Mouse (Mus musculus) gastrocnemius, postnatal 36 days (tissue): ENCODE results near the gene Svip. TPM values are rescaled to one million over a fixed set of nuclear protein-coding genes. Genes with fewer than 3 reads are reported as not detected.
A peak's percentile ranks its signal among the peaks of the same experiment; 100 is the strongest.

Experiments
- DNase-seq, 2 experiments: peaks; one replicate each; pipeline ENCODE4 v3.0.0; 2022
- intact Hi-C: fragments of 180-260 bp; cut with DNase I; formaldehyde crosslinking; loops from one replicate; pipeline ENCODE4 v1.15.1; 2025
- long read RNA-seq, 2 experiments: library from polyadenylated mRNA; stranded (forward); transcript quantifications; one replicate each; pipeline ENCODE4 v2.0.0; 2021
- total RNA-seq, 2 experiments: library from RNA; stranded (reverse); gene quantifications; 2 replicates each; pipeline ENCODE4 v1.2.3; 2021

Svip gene
- 10 to 100 TPM; 13.8 to 17.7 TPM for total RNA-seq
- long read RNA-seq, experiment 1, transcript Svip-201 (4 exons, 3,053 nt), result major isoform, 24 of 27 reads
- long read RNA-seq, experiment 1, partial matches to known transcripts, result 0 of 27 reads
- long read RNA-seq, experiment 1, other reads (novel, unspliced or antisense), result 3 of 27 reads
- long read RNA-seq, experiment 2, transcript Svip-201 (4 exons, 3,053 nt), result major isoform, 36 of 39 reads
- long read RNA-seq, experiment 2, partial matches to known transcripts, result 1 of 39 reads
- long read RNA-seq, experiment 2, other reads (novel, unspliced or antisense), result 2 of 39 reads

DNA sequence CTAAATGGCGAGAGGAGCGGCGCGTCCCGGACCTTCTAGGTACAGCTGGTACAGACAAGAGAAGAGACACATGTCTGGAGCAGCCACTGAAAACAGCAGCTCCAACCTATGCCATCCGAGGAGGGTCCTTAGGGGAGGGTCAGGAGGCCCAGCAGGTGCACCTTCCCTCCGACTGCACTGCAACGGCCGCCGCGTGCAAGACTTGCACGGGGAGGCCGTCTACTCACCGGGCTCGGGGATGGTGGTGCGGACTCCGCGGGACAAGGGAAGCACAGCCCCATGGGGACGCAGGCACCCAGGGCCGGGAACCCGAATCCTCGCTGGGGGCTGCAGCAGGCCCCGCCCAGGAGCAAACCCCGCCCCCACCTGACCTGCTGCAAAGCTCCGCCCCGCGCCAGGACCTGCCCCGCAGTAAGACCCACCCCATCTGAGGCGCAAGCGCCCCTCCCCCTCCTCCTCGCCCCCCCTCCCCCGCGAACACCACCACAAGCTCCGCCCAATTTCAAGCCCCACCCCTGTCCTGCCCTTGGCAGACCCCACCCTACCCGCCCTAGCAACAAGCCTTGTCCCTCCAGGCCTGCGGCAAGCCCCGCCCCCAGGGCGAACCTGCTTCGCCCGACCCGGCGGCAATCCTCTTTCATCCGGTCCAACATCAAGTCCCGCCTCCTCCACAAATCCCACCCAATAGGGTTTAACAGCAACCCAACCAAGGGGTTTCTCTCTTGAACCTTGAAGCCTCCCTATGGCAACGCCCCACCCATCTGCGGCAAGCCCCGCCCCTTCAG is at the start of gene Svip:
Gene Svip, minus strand, starts transcription at position 508 of the 785 bp plus-strand sequence.
- intact Hi-C loops, result no loop called here
- DNase-seq, result peak; percentile 58 to 81

DNA sequence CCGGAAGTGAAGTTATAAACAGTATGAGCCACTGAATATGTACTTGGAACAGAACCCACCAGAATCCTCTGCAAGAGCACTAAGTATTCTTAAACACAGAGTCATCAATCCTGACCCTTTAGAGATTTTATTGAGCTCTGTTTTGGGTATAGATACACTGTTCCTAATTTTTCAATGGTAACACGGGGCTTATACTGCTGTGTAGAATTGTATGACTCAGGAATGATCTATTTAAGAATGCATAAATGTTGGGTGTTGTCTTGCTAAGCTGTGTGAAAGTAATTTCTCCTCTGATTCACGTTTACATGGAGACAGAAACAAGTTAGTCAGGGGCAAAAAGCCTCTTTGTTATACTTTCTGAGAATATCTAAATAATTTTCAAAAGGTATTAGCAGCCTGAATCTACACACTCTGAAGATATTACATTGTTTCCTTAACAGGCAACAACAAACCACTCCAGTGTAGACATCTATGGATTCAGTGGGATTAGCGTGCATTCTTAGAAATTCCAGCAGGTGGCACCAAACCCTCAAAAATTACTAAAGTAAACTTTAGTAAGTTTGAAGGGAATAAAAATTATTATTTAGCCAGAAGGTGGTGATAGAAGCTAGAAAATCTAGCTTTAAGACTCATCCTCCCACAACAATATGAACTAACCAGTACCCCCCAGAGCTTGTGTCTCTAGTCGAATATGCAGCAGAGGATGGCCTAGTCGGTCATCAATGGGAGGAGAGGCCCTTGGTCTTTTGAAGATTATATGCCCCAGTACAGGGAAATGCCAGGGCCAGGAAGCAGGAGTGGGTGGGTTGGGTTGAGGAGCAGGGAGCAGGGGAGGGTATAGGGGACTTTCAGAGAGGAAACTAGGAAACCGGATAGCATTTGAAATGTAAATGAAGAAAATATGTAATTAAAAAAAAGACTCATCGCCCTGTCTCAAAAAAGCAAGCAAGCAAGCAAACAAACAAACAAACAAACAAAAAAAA is 32.1 kb upstream of the Svip start:
- DNase-seq, result no peak
- intact Hi-C loops, result no loop called here

- intact Hi-C loops, result no loop called here
- DNase-seq, result no peak
Observed at GRCm38 (mm10) chr7:52024050-52024626, 18.3 kb upstream of the Svip start.

DNA sequence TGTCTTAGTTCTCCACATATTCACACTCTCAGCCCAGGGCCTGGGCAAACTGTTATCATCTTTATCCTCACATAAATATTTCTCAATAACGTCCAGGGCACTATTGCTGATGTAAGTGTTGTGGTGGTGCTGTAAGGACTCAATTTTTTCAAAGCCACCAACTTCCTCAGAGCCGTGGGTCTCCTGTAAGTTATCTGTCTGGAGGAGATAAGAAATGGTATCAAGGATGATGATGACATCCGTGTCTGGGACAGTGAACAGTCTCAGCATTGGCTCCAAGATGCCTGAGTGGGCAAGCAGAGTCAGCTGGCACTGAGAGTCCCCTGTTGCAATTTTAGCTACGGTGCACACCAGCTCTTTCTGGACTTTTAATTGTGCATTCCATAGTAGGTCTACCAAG is 16.2 kb upstream of the Svip start:
- no peak for DNase-seq
- intact Hi-C loops, result no loop called here

GRCm38 (mm10) chr7:52015628-52016027 is 9.8 kb upstream of the Svip start, which contains the start of gene 1700015G11Rik:
TSS of gene 1700015G11Rik (minus strand) at chr7:52015728.
- DNase-seq, result no peak
- intact Hi-C loops, result no loop called here

DNA sequence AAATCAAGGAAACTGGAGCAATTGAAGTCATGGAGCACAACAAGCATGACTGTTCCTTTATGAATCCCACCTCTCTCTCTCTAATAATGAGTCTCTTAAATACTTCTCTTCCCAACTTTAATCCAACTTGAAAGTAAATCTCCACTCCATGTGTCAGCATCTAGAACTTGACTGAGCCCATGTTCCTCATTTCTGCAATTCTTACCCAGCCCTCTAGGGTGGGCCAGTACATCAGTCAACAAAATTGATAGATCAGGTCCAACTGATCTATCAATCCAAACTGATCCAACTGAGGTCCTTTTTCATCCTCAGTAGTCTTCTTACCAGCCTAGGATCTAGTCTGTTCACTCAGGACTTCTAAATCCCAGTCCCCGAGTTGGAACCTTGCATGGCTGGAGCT is 9.4 kb upstream of the Svip start:
- no peak for DNase-seq
- intact Hi-C loops, result no loop called here

GRCm38 (mm10) chr7:52013457-52013856 is 7.6 kb upstream of the Svip start:
- DNase-seq, result no peak
- intact Hi-C loops, result no loop called here

DNA sequence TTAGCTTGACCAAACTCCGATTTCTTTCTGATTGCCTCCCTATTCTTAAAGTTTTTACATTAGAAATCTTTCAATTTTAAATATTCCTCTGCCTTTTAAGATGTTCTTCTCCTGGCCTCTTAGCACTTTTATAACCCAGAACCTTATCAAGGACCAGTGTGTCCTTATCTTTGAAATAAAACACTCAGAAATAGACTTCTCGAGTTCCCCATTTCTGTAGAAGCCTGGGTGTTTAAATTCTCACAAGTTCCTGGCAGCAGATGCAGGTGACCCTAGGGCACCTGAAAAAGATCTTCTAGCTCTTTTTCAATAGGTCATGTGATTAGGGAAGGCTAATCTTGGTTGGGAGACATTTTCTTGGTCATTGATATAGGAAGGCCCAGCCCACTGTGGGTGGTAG is 1.3 kb upstream of the Svip start:
- DNase-seq, result no peak
- intact Hi-C loops, result no loop called here

DNA sequence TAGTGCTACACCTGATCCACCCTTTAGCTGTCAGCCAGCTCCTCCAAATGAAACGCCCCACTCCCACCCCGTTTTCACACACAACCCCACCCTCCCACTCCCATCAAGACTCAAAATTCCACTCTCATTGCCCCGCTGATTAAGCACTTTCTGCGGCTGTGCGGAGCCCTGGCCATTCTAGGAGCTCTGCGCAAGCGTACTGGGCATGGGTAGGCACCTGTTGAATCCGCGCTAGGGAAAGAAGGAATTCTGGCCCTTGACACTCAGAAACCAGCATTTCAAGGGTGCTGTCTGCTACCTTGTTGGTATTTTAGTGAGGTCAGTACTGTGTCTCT is 445 bp upstream of the Svip start:
- intact Hi-C loops, result no loop called here
- no peak for DNase-seq

DNA sequence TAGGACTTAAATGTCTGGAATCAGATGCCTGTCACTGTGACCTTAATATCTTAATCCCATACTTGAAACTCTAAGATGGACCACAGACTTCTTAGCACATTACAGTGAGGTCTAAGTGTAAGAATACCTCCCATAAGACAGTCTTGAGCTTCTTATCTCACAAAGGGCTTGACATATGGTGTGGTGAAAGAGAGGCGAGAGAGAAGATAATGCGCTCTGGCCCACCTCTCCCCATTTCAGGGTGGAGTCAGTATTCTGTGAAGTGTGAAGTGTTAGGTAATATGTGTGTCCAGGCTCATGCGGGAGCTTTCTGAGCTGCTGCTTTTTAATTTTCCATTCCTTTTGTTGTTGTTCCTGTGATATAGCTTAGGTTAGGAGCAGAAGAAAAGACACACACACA is 14.8 kb downstream of the Svip start:
- DNase-seq, result no peak

GRCm38 (mm10) chr7:51986909-51987308 is 18.9 kb downstream of the Svip start:
- no peak for DNase-seq
- intact Hi-C loops, result no loop called here

More for the DNA sequence above, 14.8 kb downstream of the Svip start:
- intact Hi-C loops, result no loop called here

GRCm38 (mm10) chr7:51985763-51986162 is 20.1 kb downstream of the Svip start:
- no peak for DNase-seq

DNA sequence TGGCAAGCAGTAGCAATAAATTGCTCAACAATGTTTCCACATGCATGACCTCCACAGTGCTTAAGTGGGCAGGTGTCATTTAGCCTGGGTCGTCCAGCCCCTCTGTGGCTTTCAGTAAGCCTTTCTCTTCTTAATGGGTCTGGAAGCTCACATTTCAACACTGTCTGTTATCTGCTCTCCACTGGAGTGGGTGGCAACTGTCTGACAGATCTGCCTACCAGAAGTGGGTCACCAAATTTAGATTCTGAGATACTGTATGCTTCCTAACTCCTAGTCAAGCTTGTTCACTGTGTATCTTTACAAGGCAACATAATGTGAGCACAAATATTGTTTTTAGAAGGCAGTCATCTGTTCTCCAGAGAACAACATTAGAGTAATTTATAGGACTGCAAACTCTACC is 23.5 kb downstream of the Svip start:
- no peak for DNase-seq
- intact Hi-C loops, result no loop called here

More at GRCm38 (mm10) chr7:51985763-51986162, 20.1 kb downstream of the Svip start:
- intact Hi-C loops, result no loop called here

DNA sequence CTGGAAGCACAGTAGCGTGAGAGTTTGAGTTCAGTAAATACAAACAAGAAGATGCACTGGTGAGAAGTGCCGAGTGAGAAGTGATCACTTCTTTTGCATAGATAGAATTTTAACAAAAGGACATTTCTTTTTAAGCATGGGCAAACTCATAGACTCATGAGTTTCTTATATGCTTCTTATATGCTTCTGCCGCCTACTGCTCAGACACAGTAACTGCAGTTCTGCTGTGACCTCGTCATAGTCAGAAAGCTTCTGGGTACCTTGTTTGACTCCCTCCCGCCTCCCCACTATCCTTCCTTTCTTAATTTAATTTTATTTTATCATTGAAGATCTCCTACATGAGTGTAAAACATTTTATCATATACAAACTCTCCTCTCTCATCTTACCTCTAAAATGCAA is 26.5 kb downstream of the Svip start:
- DNase-seq, result no peak
- intact Hi-C loops, result no loop called here

GRCm38 (mm10) chr7:51975181-51975580 is 30.6 kb downstream of the Svip start:
- intact Hi-C loops, result no loop called here

DNA sequence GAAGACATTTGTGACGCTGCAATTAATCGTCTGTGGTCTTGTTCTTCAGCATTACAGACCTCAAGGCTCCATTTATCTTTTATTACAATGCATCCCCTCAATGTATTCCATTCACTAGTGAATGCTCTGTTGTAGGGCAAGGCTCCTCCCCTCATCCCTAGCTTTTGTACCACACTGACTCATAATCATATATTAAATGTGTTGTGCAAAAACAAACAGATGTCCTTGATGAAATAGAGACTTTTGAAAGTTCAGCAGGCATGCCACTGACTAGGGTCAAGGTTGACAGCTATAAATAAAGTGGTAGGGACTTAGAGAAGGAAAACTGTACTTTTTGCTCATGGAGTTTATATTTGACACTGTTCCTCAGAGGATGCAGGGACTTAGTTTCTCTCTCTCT is 32.3 kb downstream of the Svip start:
- no peak for DNase-seq
- intact Hi-C loops, result no loop called here

More at GRCm38 (mm10) chr7:51975181-51975580, 30.6 kb downstream of the Svip start:
- DNase-seq, result no peak

DNA sequence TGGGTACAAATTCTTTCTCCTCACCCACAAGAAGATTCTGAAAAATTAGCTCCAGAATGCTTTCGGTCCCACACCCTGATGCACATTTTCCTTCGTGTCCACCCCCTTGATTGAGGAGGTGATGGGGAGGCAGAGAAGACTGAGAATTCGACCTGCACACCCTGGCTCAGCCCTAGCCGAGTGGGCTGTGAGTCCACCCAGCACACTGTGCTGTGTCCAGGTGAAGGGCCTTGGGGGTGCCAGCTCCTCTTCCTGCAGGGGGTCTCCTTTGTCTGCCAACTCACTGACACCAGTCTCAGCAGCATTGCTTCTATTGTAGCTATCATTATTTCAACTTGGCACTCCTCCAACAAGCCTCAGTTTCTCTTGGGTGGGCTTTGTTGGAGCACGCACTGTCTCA is 32.7 kb downstream of the Svip start:
- intact Hi-C loops, result no loop called here
- DNase-seq, result no peak

DNA sequence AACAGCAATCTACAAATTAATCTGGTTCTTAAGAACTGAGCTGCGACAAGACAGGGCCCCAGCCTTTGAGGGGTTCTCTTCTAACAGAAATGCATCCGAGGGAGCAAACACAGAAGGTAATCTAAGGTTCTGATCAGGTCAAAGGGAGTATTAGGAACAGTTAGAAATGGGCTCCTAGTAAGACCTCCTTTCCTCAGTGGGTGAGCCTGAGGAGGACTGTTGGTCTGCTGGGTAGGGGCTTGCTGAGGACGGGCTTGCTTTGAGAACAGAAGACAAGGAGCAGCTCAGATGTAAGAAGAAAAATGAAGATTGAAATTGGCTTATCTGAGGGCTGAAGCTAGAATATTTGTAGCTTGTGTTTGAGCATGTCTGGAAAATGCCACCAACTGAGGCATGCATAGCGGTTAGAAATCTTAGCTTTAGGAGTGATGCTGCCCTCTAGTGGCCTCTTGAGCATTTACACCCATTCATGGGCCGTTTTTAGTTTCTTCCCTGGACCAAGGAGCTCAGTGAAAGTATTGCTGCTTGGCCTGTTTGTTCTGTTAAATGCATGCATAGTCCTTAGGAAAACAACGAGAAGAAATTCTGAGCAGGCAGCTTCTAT is 33.5 kb downstream of the Svip start:
- DNase-seq, result no peak

DNA sequence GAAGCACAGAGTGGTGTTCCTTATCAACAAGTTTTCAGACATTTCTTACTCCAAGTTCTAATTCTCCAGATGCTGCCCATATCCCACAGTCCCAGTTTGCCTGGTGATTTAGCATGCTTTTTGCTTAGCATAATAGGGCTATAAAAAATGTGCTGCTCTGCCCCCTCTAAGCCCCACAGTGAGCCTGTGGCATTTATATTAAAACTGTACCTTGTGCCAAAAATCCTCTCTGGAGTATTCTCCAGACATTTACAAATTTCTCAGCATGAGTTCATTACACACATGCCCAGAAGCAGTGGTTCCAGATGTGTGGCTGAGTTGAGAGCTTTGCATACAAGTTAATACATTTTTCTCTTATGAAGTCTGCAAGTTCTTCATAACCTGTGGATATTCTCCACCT is 36.4 kb downstream of the Svip start:
- intact Hi-C loops, result no loop called here
- no peak for DNase-seq

More for the DNA sequence above, 33.5 kb downstream of the Svip start:
- intact Hi-C loops, result loop anchor here (1.0 kb wide), 1 partner anchor 354 kb away; no protein-coding TSS in a partner anchor

DNA sequence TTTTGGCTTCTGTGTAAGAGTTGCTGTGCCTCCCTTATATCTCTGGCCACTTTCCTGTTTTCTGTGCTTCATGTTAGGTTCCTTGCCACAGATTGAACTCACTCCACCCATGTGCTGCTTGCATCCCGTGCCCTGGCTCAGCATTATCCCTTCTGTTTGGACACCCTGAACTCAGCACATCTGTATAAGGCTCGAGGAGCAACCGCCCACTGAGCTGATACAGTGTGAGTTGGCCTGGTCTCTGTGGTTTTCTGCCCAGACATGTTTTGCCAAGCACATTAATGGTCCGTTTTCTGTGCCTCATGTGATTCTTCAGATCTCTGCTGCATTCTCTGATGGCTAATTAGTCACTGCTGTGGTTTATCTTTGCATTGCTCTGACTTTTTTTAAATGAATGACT is 38.2 kb downstream of the Svip start:
- intact Hi-C loops, result no loop called here
- no peak for DNase-seq
